Mouse (Mus musculus) splenic B cell, adult 2 months (primary cell): ENCODE data around the gene Larp1b.

ENCODE experiments used
- DNase-seq: peaks from one replicate; pipeline ENCODE4 v3.0.0-alpha.2; 2011; ENCODE audit warnings: low read depth, low spot score
- H3K27me3 ChIP-seq: 2 replicates; pipeline ENCODE4 v1.6.1; 2012; ENCODE audit warnings: mild to moderate bottlenecking, low read length, moderate library complexity, mixed read lengths; ENCODE audit not compliant: control insufficient read depth, poor library complexity, insufficient read depth, severe bottlenecking
- H3K36me3 ChIP-seq: 2 replicates; pipeline ENCODE4 v1.6.1; 2012; ENCODE audit warnings: mild to moderate bottlenecking, low read length, moderate library complexity, mixed read lengths; ENCODE audit not compliant: control insufficient read depth, poor library complexity, insufficient read depth, severe bottlenecking

The Larp1b gene

GRCm38 (mm10) chr3:40995161-40995560 is 45.5 kb downstream of the Larp1b start:
- Histone ChIP-seq H3K27me3 (no peaks in the 10 kb centered on the region), H3K36me3 (no peaks in the 10 kb centered on the region)
- no peak for DNase-seq

- DNase-seq: no peak
- Histone ChIP-seq H3K27me3 (no peaks in the 10 kb centered on the region), H3K36me3 (no peaks in the 10 kb centered on the region)
These were observed 59.7 kb downstream of the Larp1b start for GRCm38 (mm10) chr3:41009315-41009714.

GRCm38 (mm10) chr3:41009990-41010389 is 60.4 kb downstream of the Larp1b start:
- no peak for DNase-seq
- Histone ChIP-seq H3K36me3 (no peaks in the 10 kb centered on the region), H3K27me3 (no peaks in the 10 kb centered on the region)

DNA sequence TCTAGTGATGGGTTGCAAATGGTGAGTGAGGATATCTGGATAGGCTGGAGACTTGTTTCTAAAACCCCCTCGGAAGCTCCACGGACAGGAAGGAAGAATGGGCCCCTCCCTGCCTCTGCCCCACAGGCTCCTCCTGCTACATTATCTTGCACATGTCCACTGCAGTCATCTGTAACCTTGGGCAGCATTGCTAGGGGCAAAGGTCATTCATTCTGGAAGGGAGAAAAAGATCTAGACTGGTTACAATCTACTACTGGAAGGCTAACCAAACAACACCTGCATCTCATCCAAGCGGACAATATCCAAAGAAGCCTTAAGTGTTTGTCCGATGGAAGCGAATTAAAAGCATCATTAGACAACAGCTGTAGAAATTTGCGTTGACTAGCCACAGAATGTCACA is 61.1 kb downstream of the Larp1b start:
- H3K27me3 ChIP-seq: no peaks in the 10 kb centered on the region
- no peaks in the 10 kb centered on the region for H3K36me3 ChIP-seq
- no peak for DNase-seq

DNA sequence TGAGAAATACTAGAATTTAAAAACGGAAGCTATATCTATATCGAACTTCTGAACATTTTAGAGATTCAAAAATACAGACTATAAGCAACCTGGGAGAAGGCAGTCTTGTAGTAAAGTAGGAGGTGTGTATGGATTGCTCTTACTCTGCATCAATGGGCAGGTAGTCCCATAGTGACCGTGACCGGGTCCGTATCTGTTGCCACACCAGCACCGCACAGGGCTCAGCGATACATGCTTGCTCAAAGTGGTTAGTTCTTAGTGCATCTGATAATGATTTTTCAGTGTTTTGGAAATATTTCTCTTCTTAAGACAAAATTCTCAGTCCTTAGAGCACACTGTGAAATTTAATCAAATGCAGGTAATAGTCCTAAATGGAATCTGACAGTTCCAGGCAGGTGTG is 62.8 kb downstream of the Larp1b start:
- H3K27me3 ChIP-seq: no peaks in the 10 kb centered on the region
- no peak for DNase-seq
- H3K36me3 ChIP-seq: no peaks in the 10 kb centered on the region

GRCm38 (mm10) chr3:41014946-41015345 is 65.3 kb downstream of the Larp1b start:
- DNase-seq: no peak
- no peaks in the 10 kb centered on the region for H3K36me3 ChIP-seq

GRCm38 (mm10) chr3:41018022-41018608 is 68.5 kb downstream of the Larp1b start:
- DNase-seq: no peak
- Histone ChIP-seq H3K27me3 (no peaks in the 10 kb centered on the region), H3K36me3 (no peaks in the 10 kb centered on the region)

More at GRCm38 (mm10) chr3:41014946-41015345, 65.3 kb downstream of the Larp1b start:
- no peaks in the 10 kb centered on the region for H3K27me3 ChIP-seq

DNA sequence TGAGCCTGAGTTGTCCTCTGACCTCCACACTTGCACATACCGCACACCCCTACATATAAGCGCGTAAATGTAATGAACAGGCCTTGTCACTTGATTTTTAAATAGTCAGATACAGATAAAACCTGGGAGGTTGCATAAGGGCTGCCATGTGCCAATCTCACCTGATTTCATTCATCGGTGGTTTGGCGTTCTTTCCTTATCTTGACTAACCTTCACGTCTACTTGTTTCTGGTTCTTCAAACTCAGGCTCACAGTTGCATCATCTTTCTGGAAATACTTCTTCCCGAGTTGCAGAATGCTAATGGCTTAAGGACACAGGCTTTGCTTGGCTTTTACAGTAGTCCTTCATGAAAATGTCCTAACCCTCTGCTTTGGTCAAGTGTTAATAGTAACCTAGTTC is 71.1 kb downstream of the Larp1b start:
- no peaks in the 10 kb centered on the region for H3K36me3 ChIP-seq
- no peaks in the 10 kb centered on the region for H3K27me3 ChIP-seq
- no peak for DNase-seq

- Histone ChIP-seq H3K27me3 (no peaks in the 10 kb centered on the region), H3K36me3 (no peaks in the 10 kb centered on the region)
- DNase-seq: no peak
These were observed 72.4 kb downstream of the Larp1b start for GRCm38 (mm10) chr3:41021980-41022379.

DNA sequence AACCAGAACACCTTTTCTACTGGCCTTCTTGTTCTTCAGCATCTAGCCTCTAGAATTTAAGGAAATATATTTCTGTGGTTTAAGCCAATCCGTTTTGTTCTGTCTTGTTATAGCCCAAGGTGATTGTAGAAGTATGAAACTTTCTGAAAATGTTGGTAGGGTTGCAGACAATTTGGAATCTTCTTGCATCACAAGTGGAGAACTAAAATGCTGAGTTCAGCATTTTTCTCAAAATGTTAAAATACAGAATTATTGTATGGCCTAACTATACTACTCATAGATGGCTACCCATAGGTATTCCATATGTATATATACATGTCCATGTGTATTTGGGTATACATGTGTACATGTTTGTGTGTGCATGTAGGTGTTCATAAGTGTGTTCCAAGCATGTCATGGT is 81.1 kb downstream of the Larp1b start:
- no peaks in the 10 kb centered on the region for H3K27me3 ChIP-seq
- no peaks in the 10 kb centered on the region for H3K36me3 ChIP-seq
- no peak for DNase-seq

- Histone ChIP-seq H3K36me3 (no peaks in the 10 kb centered on the region), H3K27me3 (no peaks in the 10 kb centered on the region)
- no peak for DNase-seq
These were observed 81.9 kb downstream of the Larp1b start for GRCm38 (mm10) chr3:41031286-41032210.

DNA sequence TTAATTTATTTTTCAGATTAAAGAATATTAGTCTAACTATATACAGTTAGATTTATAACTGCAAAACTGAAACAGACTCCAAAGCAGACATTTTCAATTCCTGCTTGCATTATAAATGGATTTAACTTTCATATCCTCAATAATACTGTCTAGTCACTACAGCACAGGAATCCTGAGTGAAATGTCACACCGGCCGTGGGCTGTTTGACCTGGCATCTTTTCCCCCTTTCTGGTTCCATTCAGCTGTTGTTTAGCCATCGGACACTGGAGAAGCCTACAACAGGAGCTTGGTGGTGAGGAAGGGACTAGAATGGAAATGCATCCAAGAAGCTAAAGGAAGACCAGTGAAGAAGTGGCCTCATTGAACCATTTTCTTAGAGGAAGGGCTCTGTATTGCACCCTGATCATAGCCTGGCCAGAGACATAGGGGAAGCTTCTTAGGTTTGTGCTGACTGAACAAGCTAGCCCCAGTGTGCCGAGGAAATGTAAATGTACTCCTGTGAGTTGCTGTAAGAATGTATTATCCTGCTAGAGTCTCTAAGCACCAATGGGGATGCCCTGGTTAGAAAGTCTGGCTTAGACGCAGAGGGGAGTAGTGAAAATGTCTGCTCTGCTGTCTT is 88.8 kb downstream of the Larp1b start:
- DNase-seq: no peak
- no peaks in the 10 kb centered on the region for H3K36me3 ChIP-seq
- H3K27me3 ChIP-seq: no peaks in the 10 kb centered on the region

- no peaks in the 10 kb centered on the region for H3K27me3 ChIP-seq
- no peak for DNase-seq
- H3K36me3 ChIP-seq: no peaks in the 10 kb centered on the region
These were observed 91.6 kb downstream of the Larp1b start for GRCm38 (mm10) chr3:41041241-41041640.

DNA sequence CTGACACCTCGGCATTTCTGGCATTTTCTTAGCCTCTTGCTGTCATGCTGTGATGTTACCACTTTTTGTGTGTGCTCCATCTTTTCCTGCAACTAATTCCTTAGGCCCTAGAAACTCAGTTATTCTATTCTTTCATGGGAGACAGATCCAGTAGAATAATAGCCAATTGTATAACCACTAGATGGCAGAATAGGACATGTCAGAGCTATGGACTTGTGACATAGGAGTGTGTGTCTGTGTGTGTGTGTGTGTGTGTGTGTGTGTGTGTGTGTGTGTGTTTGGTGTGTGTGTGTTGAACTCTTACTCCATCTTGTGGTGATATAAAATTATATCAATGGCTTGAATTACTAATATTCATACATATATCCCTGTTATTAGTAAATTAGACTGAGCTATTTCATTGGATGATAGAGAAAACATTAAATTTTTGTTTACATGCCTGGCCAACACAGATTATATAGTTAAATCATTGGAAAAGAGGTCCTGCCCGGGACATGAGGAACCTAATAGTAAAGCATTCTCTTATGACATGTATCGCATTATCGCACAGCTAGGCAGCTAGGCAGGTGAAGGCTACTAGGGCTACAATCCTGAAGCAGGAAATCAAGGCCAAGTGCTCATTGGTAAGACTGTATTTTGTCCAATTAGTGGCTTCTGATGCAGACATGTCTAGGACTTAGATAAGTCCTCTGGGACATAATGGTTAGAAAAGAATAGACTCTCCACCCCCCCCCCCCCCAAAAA is 92.7 kb downstream of the Larp1b start:
- Histone ChIP-seq H3K36me3 (no peaks in the 10 kb centered on the region), H3K27me3 (no peaks in the 10 kb centered on the region)
- peak; percentile 53 for DNase-seq
